Mouse (Mus musculus) neural tube, embryonic 13.5 days (tissue): ENCODE measurements at regions not wholly inside any gene's neighbourhood (a gene's known extent, or its start where the extent isn't known, plus 50 kb on each side); places are given as distances from the start of the nearest gene placed in this dataset.
A peak's percentile ranks its signal among the peaks of the same experiment; 100 is the strongest.

Experiments used
- ATAC-seq: fragments of 200-750 bp; cut with Nextera tagmentation; 2 replicates; pipeline ENCODE4 v1.8.0; 2017; ENCODE audit warnings: low read depth, mild to moderate bottlenecking, moderate TSS enrichment, moderate library complexity
- H3K27ac ChIP-seq: fragments of 300-500 bp; sonication (generic); replicated peaks from 2 replicates; pipeline ENCODE4 v1.5.1; 2015; ENCODE audit warnings: moderate library complexity, mild to moderate bottlenecking, inconsistent platforms
- H3K27me3 ChIP-seq: fragments of 300-500 bp; sonication (generic); 2 replicates; pipeline ENCODE4 v1.6.1; 2015; ENCODE audit warnings: mild to moderate bottlenecking, inconsistent platforms
- H3K36me3 ChIP-seq: fragments of 300-500 bp; sonication (generic); 2 replicates; pipeline ENCODE4 v1.6.1; 2015; ENCODE audit warnings: mild to moderate bottlenecking, inconsistent platforms
- H3K4me1 ChIP-seq: fragments of 300-500 bp; sonication (generic); replicated peaks from 2 replicates; pipeline ENCODE4 v1.6.1; 2015; ENCODE audit warnings: inconsistent platforms
- H3K4me2 ChIP-seq: fragments of 300-500 bp; sonication (generic); 2 replicates; pipeline ENCODE4 v1.6.1; 2015; ENCODE audit warnings: inconsistent platforms, mild to moderate bottlenecking, moderate library complexity
- H3K4me3 ChIP-seq: fragments of 300-500 bp; sonication (generic); 2 replicates; pipeline ENCODE4 v1.5.1; 2015; ENCODE audit warnings: mild to moderate bottlenecking, inconsistent platforms
- H3K9ac ChIP-seq: fragments of 300-500 bp; sonication (generic); 2 replicates; pipeline ENCODE4 v1.6.1; 2015; ENCODE audit warnings: moderate library complexity, mild to moderate bottlenecking, inconsistent platforms
- H3K9me3 ChIP-seq: fragments of 300-500 bp; sonication (generic); 2 replicates; pipeline ENCODE4 v1.6.1; 2016; ENCODE audit warnings: inconsistent platforms
- WGBS: fragments of 180-500 bp; shearing (Covaris S2); methylation state at CpG from one replicate; pipeline ENCODE4 v1.1.7; 2015; 5-methylcytosine and 5-hydroxymethylcytosine counted together

GRCm38 (mm10) chr12:12715956-12716669 is 225.6 kb downstream of the Mycn start:
- no peak for ATAC-seq
- no peaks in the 10 kb centered on the region for H3K9me3 ChIP-seq
- 87% methylated on average over 7 of the region's 7 CpGs for WGBS

DNA sequence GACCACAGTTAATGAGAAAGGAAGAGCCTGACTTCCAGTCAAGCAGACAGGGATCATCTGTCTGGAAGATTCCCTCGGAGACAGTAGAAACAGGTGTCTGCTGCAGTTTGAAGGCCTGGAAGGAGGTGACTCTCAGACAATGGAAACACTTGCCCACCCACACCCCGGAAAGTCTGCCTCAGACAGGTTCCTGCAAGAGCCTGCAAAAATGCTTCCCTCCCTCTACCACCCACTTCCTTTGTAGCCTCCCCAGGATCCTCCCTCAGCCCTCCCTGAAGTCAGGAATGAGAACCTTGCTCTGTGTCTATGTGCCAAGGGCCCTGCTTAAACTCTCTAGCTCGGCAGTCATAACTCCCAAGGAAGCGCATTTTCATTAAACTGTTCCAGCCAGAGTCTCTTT is 226.2 kb downstream of the Mycn start:
- Histone ChIP-seq H3K36me3 (no peaks in the 10 kb centered on the region), H3K27me3 (no peaks in the 10 kb centered on the region), H3K4me2 (no peak overlapping the region), H3K9me3 (no peaks in the 10 kb centered on the region), H3K4me1 (0 out of 2 replicates have a peak, but pooled peaks cover under 1% of the 10 kb centered on the region), H3K4me3 (no peak overlapping the region), H3K9ac (no peak overlapping the region), H3K27ac (no peak overlapping the region)
- no peak for ATAC-seq
- WGBS = 72% methylated on average over 4 of the region's 4 CpGs

More at GRCm38 (mm10) chr12:12715956-12716669, 225.6 kb downstream of the Mycn start:
- no peak overlapping the region for H3K4me2 ChIP-seq
- no peaks in the 10 kb centered on the region for H3K4me1 ChIP-seq
- H3K27me3 ChIP-seq = no peaks in the 10 kb centered on the region
- no peak overlapping the region for H3K4me3 ChIP-seq
- no peak overlapping the region for H3K27ac ChIP-seq
- H3K36me3 ChIP-seq = no peaks in the 10 kb centered on the region
- no peak overlapping the region for H3K9ac ChIP-seq

DNA sequence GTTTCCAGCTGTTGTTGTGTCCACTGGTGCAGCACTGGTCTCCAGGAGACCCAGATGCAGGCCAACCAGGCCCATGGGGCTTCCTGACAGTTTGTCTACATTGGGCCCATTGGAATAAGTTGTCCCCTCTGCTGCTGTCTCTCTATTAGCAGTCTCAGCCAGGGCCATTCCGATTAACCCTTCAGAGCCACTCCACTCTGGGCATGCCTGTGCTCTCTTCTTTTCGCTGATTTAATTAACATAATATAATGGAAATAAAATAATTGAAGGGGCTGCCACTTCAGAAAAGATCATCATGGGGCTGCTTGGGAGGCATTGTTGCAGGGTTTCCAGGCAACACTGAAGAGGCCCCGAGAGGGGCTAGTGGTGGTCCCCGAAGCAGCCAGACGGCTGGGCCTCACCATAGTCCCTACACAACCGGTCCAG is 231.5 kb downstream of the Mycn start:
- WGBS = 26% methylated on average over 6 of the region's 6 CpGs
- H3K27ac ChIP-seq = no peak overlapping the region
- peaks cover 22% of the 10 kb centered on the region for H3K4me1 ChIP-seq
- H3K9ac ChIP-seq = no peak overlapping the region
- no peaks in the 10 kb centered on the region for H3K9me3 ChIP-seq
- H3K27me3 ChIP-seq = no peaks in the 10 kb centered on the region
- H3K36me3 ChIP-seq = no peaks in the 10 kb centered on the region
- H3K4me3 ChIP-seq = no peak overlapping the region
- H3K4me2 ChIP-seq = no peak overlapping the region
- ATAC-seq = no peak

- H3K36me3 ChIP-seq = no peaks in the 10 kb centered on the region
- no peak for ATAC-seq
Observed at GRCm38 (mm10) chr12:12708954-12709523, 232.7 kb downstream of the Mycn start.

DNA sequence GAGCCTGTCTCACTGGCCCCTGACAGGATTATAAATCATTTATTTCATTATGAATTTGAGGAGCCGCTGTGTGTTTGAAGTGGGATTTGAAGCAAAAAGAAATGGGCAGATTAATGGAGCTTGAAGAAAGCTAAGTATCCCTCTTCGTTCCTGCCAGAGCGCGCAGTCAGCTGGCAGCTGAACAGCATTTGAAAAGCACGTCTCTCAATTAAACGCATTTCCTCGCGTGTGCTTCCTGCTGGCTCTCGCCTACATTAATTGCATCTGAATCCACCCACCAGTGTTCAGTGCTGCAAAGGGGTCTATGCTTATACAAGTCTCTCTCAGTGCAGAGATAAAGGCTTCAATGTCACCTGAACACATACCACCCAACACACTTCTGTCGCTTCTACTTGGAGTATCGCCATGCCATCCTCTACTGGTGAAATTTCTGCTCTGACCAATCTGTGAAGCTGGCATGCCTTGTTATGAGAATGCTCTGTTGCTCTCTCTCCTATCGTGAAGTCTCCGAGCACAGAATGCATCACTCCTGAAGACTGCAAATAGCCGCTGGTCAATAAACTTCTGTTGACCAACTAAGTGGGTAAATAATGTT is 235.3 kb downstream of the Mycn start:
- peaks cover 22% of the 10 kb centered on the region for H3K4me1 ChIP-seq
- no peak overlapping the region for H3K4me2 ChIP-seq
- no peaks in the 10 kb centered on the region for H3K9me3 ChIP-seq
- no peak overlapping the region for H3K9ac ChIP-seq
- H3K36me3 ChIP-seq = no peaks in the 10 kb centered on the region
- ATAC-seq = peak; percentile 63; the same call in 1 of the 2 replicates
- WGBS = 61% methylated on average over 14 of the region's 14 CpGs
- H3K4me3 ChIP-seq = no peak overlapping the region
- H3K27ac ChIP-seq = peak overlapping the region; percentile 19; the same call in 1 of the 2 replicates
- no peaks in the 10 kb centered on the region for H3K27me3 ChIP-seq

More at GRCm38 (mm10) chr12:12708954-12709523, 232.7 kb downstream of the Mycn start:
- Histone ChIP-seq H3K4me1 (peaks cover 22% of the 10 kb centered on the region), H3K27me3 (no peaks in the 10 kb centered on the region), H3K27ac (0 out of 2 replicates have a peak overlapping the region, but pooled peaks have one; percentile 15), H3K4me2 (peak overlapping the region; percentile 9), H3K9me3 (no peaks in the 10 kb centered on the region), H3K4me3 (no peak overlapping the region), H3K9ac (no peak overlapping the region)
- 10% methylated on average over 14 of the region's 14 CpGs for WGBS

- WGBS = 44% methylated on average over 3 of the region's 3 CpGs
- no peak for ATAC-seq
Observed at GRCm38 (mm10) chr12:12701735-12702134, 240.0 kb downstream of the Mycn start.

DNA sequence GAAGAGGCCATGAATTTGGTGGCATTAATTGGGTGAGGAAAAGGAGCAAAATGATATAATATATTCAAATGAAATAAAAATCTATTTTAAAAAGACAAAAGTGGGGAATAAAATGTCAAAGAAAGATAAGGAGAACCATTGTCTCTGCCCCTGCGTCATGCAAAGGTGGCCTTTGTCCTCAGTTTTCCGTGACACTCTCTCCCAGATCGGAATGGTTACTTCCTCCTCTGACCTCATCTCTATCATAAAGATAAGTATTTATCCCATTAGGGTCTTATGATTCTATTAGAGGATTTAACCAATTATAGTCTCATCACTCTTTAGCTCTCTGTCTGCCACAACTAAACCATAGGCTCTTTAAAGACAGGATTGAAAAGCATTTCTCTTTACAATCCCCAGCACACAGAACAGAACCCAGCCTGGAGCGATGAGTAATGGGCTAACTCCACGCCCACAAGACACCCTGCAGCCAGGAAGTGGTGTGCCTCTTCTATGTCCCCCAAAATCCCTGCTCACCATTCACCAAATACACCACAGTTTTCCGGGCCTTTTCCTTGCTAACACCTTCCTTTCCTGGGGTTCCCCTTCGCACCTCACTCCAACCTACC is 240.6 kb downstream of the Mycn start:
- Histone ChIP-seq H3K9me3 (no peaks in the 10 kb centered on the region), H3K4me2 (no peak overlapping the region), H3K36me3 (no peaks in the 10 kb centered on the region), H3K4me3 (no peak overlapping the region), H3K9ac (no peak overlapping the region), H3K27me3 (no peaks in the 10 kb centered on the region), H3K4me1 (0 out of 2 replicates have a peak, but pooled peaks cover 2% of the 10 kb centered on the region), H3K27ac (no peak overlapping the region)
- WGBS = 76% methylated on average over 7 of the region's 7 CpGs
- no peak for ATAC-seq

More at GRCm38 (mm10) chr12:12701735-12702134, 240.0 kb downstream of the Mycn start:
- Histone ChIP-seq H3K27ac (no peak overlapping the region), H3K27me3 (no peaks in the 10 kb centered on the region), H3K9ac (no peak overlapping the region), H3K4me3 (no peak overlapping the region), H3K36me3 (no peaks in the 10 kb centered on the region), H3K9me3 (no peaks in the 10 kb centered on the region), H3K4me1 (0 out of 2 replicates have a peak, but pooled peaks cover 5% of the 10 kb centered on the region), H3K4me2 (no peak overlapping the region)

DNA sequence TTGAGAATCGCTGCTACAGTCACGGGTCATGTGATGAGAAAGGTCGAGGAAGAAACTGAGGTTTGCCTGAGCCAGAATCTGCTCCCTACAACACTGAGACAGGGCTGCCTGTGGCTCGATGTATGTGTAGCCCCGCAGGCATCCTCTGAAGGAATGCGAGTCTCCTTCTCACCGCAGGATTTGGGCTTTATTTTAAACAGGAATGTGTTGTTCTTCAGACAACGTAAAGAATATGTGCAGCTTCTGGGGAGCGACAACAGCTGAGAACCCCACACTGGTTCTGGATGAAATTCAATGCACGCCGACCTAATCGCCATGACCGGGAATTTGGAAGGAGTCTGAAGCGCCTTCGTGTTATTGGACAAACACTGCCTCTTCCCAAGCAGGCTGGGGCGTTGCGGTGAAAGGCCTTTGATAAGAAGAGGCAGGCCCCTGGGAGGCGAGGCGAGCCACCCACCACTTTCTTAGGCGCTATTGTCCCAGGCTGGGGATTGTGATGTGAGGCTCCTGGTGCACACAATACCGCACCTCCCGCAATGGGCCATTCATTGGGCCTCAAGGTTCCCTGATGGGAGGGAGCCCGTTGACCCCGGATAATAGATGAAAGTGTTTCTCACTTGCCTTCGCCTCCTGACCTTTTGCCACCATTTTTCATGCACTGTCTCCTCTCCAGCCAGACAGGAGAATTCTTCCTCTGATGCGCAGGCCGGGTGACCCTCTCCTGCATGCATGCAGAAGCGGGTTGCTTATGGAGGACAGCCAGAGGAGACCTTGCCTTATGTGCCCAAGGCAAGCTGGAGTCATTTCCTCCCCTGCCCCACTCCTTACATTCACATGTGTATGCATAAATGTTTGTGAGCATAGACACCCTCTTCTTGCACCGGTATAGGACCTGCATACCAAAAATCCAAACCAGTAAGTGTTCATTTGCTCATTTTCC is 247.6 kb downstream of the Mycn start:
- peak overlapping the region; percentile 26; the same call in 1 of the 2 replicates for H3K9ac ChIP-seq
- peak; percentile 51 for ATAC-seq
- H3K4me1 ChIP-seq = peaks cover 18% of the 10 kb centered on the region
- 6% methylated on average over 29 of the region's 29 CpGs for WGBS
- peak overlapping the region; percentile 44 for H3K4me2 ChIP-seq
- H3K27ac ChIP-seq = 0 out of 2 replicates have a peak overlapping the region, but pooled peaks have one; percentile 3
- no peaks in the 10 kb centered on the region for H3K36me3 ChIP-seq
- H3K9me3 ChIP-seq = no peaks in the 10 kb centered on the region
- 0 out of 2 replicates have a peak, but pooled peaks cover 6% of the 10 kb centered on the region for H3K27me3 ChIP-seq
- H3K4me3 ChIP-seq = peak overlapping the region; percentile 6; the same call in 1 of the 2 replicates

- Histone ChIP-seq H3K27ac (no peak overlapping the region), H3K36me3 (no peaks in the 10 kb centered on the region), H3K4me2 (no peak overlapping the region), H3K9me3 (no peaks in the 10 kb centered on the region), H3K9ac (no peak overlapping the region), H3K4me1 (peaks cover 20% of the 10 kb centered on the region), H3K27me3 (no peaks in the 10 kb centered on the region), H3K4me3 (no peak overlapping the region)
- WGBS = 88% methylated on average over 2 of the region's 2 CpGs
- ATAC-seq = no peak
Observed at GRCm38 (mm10) chr12:12687376-12687775, 254.3 kb downstream of the Mycn start.

DNA sequence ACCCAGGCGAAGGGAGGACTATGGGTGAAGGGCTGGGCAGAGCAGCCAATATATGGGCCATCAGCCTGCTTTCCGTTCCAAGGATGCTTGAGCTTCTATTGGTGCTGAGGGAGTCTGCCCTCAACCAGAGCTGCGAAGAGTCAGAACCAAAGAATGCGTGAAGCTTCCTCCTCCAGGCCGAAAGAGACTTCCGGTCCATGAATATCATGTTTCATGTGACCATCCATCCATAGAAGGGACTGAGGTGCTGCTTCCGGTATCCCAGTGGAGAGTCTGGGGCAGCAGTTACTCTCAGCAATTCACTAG is 256.5 kb downstream of the Mycn start:
- no peaks in the 10 kb centered on the region for H3K36me3 ChIP-seq
- H3K27me3 ChIP-seq = no peaks in the 10 kb centered on the region
- H3K9me3 ChIP-seq = no peaks in the 10 kb centered on the region
- H3K27ac ChIP-seq = 0 out of 2 replicates have a peak overlapping the region, but pooled peaks have one; percentile 65
- ATAC-seq = no peak
- 63% methylated on average over 7 of the region's 7 CpGs for WGBS
- no peak overlapping the region for H3K9ac ChIP-seq
- H3K4me2 ChIP-seq = no peak overlapping the region
- no peak overlapping the region for H3K4me3 ChIP-seq
- peaks cover 36% of the 10 kb centered on the region for H3K4me1 ChIP-seq

GRCm38 (mm10) chr12:12684481-12685216 is 257.1 kb downstream of the Mycn start:
- 34% methylated on average over 16 of the region's 16 CpGs for WGBS
- Histone ChIP-seq H3K4me1 (peaks cover 41% of the 10 kb centered on the region), H3K27me3 (no peaks in the 10 kb centered on the region), H3K9me3 (no peaks in the 10 kb centered on the region), H3K27ac (peak overlapping the region; percentile 65), H3K4me2 (peak overlapping the region; percentile 22), H3K4me3 (no peak overlapping the region), H3K36me3 (no peaks in the 10 kb centered on the region), H3K9ac (no peak overlapping the region)
- no peak for ATAC-seq
